Mouse (Mus musculus) right cerebral cortex, adult 2 months (tissue): Measurements from ENCODE around the gene Trim72.

Experiments
- DNase-seq, 2 experiments: peaks; one replicate each; pipeline ENCODE4 v3.0.0; 2021 to 2022; ENCODE audit warnings: low spot score in 2 of 2

Trim72 gene

DNA sequence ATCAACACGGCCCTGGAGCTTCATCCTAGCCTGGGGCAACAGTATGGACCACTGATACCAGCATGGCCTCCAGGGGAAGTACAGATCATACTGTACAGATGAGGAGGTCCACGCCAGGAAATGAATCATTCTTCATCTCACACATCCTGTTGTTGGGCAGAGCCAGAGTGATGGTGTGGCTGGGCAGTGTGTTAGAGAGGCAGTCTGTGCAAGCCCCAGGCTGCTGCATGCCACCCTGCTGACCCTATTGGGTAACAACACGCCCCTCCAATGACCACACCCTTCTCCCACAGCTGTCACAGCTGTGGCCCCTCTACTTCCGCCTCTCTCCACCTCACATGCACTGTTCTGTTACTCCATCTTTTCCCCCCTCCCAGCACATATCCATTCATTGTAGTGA is 47.0 kb downstream of the Trim72 start:
- no peak for DNase-seq

DNA sequence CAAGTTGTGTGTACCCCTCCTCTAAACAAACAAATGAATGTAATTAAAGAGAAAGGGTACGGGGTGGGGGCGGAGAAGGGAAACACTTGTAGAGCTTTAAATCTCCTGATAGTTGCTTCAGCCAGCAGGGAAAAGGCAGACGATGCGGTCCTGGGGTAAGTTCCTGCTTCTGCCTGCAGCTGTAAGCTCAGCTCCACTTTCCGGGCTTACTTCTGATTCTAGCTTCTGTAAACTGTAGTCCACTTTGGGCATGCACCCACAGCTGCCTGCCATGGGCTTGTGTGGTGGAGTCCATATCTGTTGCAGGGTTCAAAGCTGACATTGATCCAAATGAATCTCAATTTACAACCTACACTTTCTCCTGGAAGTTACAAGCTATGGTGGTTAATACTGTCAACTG is 49.3 kb downstream of the Trim72 start:
- no peak for DNase-seq

DNA sequence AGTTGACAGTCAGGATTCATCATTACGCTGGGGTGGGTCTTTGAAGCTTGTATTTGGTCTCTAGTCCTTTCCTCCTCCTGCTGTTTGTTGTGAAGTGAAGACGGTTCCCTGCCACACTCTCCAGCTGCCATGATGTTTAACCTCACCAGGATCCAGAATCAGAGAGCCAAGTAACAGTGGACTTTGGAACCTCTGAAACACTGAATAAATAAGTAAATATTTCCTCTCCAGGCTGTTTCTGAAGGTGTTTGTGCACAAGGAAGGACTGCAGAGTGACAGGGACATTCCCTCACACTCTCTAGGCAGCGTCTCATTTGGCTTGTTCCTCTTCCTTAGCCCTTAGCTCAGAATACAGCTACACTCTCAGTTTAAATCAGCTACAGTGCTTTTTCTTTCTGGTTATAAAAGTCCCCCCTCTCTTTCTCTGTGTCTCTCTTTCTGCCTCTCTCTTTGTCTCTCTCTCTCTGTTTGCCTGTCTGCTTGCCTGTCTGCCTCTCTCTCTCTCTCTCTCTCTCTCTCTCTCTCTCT is 53.2 kb downstream of the Trim72 start:
- no peak for DNase-seq

DNA sequence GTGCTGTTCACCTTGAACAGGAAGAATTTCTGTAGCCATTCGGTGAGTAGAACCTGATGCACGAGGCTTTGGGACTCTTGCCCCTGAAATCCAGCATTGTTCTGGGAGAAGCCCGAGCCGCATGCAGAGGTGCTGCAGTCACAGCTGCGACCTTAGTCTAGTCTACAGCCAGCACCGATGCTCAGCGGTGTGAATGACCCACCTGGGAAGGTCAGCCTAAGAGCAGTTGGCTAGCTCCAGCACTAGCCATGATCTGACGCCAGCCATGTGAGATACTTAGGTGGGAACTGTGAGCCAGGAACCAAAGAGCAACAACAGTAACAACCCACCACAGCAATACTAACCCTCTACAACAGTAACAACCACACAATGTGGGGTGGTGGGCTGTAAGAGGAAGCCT is 54.1 kb downstream of the Trim72 start:
- no peak for DNase-seq

DNA sequence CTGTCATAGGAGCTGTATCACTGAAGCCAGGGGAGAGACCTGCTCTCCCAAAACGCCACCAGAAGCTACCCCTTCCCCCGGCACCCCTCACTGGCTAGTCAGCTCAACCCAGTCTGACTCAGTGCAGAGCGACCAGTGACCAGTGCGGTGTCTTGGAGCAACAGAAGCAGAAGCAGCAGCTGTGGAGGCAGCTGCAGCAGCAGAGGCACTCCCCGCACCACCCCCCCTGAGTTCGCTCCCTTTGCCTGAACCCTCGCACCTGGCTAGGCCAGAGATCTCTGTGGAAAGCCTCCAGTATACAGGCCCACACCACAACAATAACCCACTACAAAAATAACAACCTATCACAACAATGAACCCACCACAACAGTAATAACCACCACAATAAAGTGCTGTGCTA is 54.8 kb downstream of the Trim72 start:
- no peak for DNase-seq

DNA sequence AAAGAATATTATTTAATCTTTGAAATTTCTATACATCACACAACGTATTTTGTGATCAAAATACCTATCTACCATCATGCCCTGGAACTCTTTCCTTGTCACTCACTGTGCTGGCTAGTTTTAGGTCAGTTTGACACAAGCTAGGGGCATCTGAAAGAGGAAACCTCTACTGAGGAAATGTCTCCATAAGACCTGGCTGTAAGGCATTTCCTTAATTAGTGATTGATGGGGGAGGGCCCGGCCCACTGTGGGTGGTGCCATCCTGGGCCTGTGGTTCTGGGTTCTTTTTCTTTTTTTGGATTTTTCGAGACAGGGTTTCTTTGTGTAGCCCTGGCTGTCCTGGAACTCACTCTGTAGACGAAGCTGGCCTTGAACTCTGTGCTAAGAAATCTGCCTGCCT is 55.3 kb downstream of the Trim72 start:
- DNase-seq = no peak
